Mouse (Mus musculus): Measurements from ENCODE around the gene Mtcl1. TPM values are rescaled to one million over a fixed set of nuclear protein-coding genes. Genes with fewer than 3 reads are reported as not detected.

The Mtcl1 gene
- polyA plus RNA-seq, 1 experiment from 2014 or later, result 17.5 TPM

- H3K4me3 ChIP-seq (ENCODE audit: low read depth, low read length), result no peak overlapping the region
- H3K4me2 ChIP-seq (ENCODE audit: low read length), result no peak overlapping the region
- no peak overlapping the region for H3K27ac ChIP-seq (ENCODE audit: low read depth, low read length)
- no peak overlapping the region for H3K9ac ChIP-seq (ENCODE audit: low read length)
- ATAC-seq (no peak), DNase-seq (ENCODE audit: low spot score) (no peak)
- H3K27me3 ChIP-seq (replicated peaks; ENCODE audit: control insufficient read depth, insufficient read depth, low read length), result no peaks in the 10 kb centered on the region
- peaks cover 6% of the 10 kb centered on the region; the same call in 1 of the 2 replicates for H3K4me1 ChIP-seq (ENCODE audit: control insufficient read depth, insufficient read depth, low read length)
- 93% methylated on average over 14 of the region's 14 CpGs for WGBS
- peaks cover 35% of the 10 kb centered on the region for H3K36me3 ChIP-seq (ENCODE audit: control insufficient read depth, insufficient read depth, low read length)
- no peaks in the 10 kb centered on the region for H3K9me3 ChIP-seq (replicated peaks; ENCODE audit: control insufficient read depth, low read length)
Observed at GRCm38 (mm10) chr17:66353907-66354306, 95.6 kb downstream of the Mtcl1 start.

GRCm38 (mm10) chr17:66352847-66353643 is 96.5 kb downstream of the Mtcl1 start:
- peaks cover 41% of the 10 kb centered on the region for H3K36me3 ChIP-seq (ENCODE audit: control insufficient read depth, insufficient read depth, low read length)
- WGBS, result 77% methylated on average over 20 of the region's 20 CpGs
- no peak overlapping the region for H3K4me3 ChIP-seq (ENCODE audit: low read depth, low read length)
- no peak overlapping the region; the same call in 1 of the 2 replicates for H3K27ac ChIP-seq (ENCODE audit: low read depth, low read length)
- no peaks in the 10 kb centered on the region for H3K27me3 ChIP-seq (replicated peaks; ENCODE audit: control insufficient read depth, insufficient read depth, low read length)
- peaks cover 4% of the 10 kb centered on the region; the same call in 1 of the 2 replicates for H3K4me1 ChIP-seq (ENCODE audit: control insufficient read depth, insufficient read depth, low read length)
- H3K4me2 ChIP-seq (ENCODE audit: low read length), result no peak overlapping the region
- no peak for ATAC-seq
- DNase-seq (ENCODE audit: low spot score), result no peak
- H3K9me3 ChIP-seq (replicated peaks; ENCODE audit: control insufficient read depth, low read length), result no peaks in the 10 kb centered on the region
- no peak overlapping the region for H3K9ac ChIP-seq (ENCODE audit: low read length)

GRCm38 (mm10) chr17:66352219-66352618 is 97.3 kb downstream of the Mtcl1 start:
- 84% methylated on average over 6 of the region's 6 CpGs for WGBS
- H3K36me3 ChIP-seq (ENCODE audit: control insufficient read depth, insufficient read depth, low read length), result peaks cover 44% of the 10 kb centered on the region
- H3K4me1 ChIP-seq (ENCODE audit: control insufficient read depth, insufficient read depth, low read length), result no peaks in the 10 kb centered on the region
- H3K9me3 ChIP-seq (replicated peaks; ENCODE audit: control insufficient read depth, low read length), result no peaks in the 10 kb centered on the region
- no peak for ATAC-seq
- no peaks in the 10 kb centered on the region for H3K27me3 ChIP-seq (replicated peaks; ENCODE audit: control insufficient read depth, insufficient read depth, low read length)
- H3K4me2 ChIP-seq (ENCODE audit: low read length), result no peak overlapping the region
- H3K27ac ChIP-seq (ENCODE audit: low read depth, low read length), result no peak overlapping the region
- no peak for DNase-seq (ENCODE audit: low spot score)
- no peak overlapping the region for H3K9ac ChIP-seq (ENCODE audit: low read length)
- H3K4me3 ChIP-seq (ENCODE audit: low read depth, low read length), result no peak overlapping the region

GRCm38 (mm10) chr17:66350689-66351088 is 98.9 kb downstream of the Mtcl1 start:
- Histone ChIP-seq H3K27ac (ENCODE audit: low read depth, low read length) (no peak overlapping the region), H3K36me3 (ENCODE audit: control insufficient read depth, insufficient read depth, low read length) (peaks cover 41% of the 10 kb centered on the region), H3K9me3 (replicated peaks; ENCODE audit: control insufficient read depth, low read length) (no peaks in the 10 kb centered on the region), H3K27me3 (replicated peaks; ENCODE audit: control insufficient read depth, insufficient read depth, low read length) (no peaks in the 10 kb centered on the region), H3K9ac (ENCODE audit: low read length) (no peak overlapping the region), H3K4me2 (ENCODE audit: low read length) (no peak overlapping the region), H3K4me3 (ENCODE audit: low read depth, low read length) (no peak overlapping the region), H3K4me1 (ENCODE audit: control insufficient read depth, insufficient read depth, low read length) (no peaks in the 10 kb centered on the region)
- ATAC-seq (no peak), DNase-seq (ENCODE audit: low spot score) (no peak)
- 93% methylated on average over 11 of the region's 11 CpGs for WGBS

GRCm38 (mm10) chr17:66350127-66350526 is 99.4 kb downstream of the Mtcl1 start:
- Histone ChIP-seq H3K4me1 (ENCODE audit: control insufficient read depth, insufficient read depth, low read length) (no peaks in the 10 kb centered on the region), H3K4me2 (ENCODE audit: low read length) (no peak overlapping the region), H3K27ac (ENCODE audit: low read depth, low read length) (no peak overlapping the region), H3K9me3 (replicated peaks; ENCODE audit: control insufficient read depth, low read length) (no peaks in the 10 kb centered on the region), H3K36me3 (ENCODE audit: control insufficient read depth, insufficient read depth, low read length) (peaks cover 41% of the 10 kb centered on the region), H3K27me3 (replicated peaks; ENCODE audit: control insufficient read depth, insufficient read depth, low read length) (no peaks in the 10 kb centered on the region), H3K9ac (ENCODE audit: low read length) (no peak overlapping the region), H3K4me3 (ENCODE audit: low read depth, low read length) (no peak overlapping the region)
- whole genome bisulfite sequencing, result 84% methylated on average over 15 of the region's 15 CpGs
- DNase-seq (ENCODE audit: low spot score), result peak; percentile 20
- ATAC-seq, result no peak

GRCm38 (mm10) chr17:66346378-66346777 is 103.2 kb downstream of the Mtcl1 start:
- Histone ChIP-seq H3K4me3 (ENCODE audit: low read depth, low read length) (no peak overlapping the region), H3K9ac (ENCODE audit: low read length) (no peak overlapping the region), H3K4me1 (ENCODE audit: control insufficient read depth, insufficient read depth, low read length) (no peaks in the 10 kb centered on the region), H3K4me2 (ENCODE audit: low read length) (no peak overlapping the region), H3K9me3 (replicated peaks; ENCODE audit: control insufficient read depth, low read length) (no peaks in the 10 kb centered on the region), H3K27me3 (replicated peaks; ENCODE audit: control insufficient read depth, insufficient read depth, low read length) (no peaks in the 10 kb centered on the region), H3K36me3 (ENCODE audit: control insufficient read depth, insufficient read depth, low read length) (peaks cover 57% of the 10 kb centered on the region), H3K27ac (ENCODE audit: low read depth, low read length) (no peak overlapping the region)
- DNase-seq (ENCODE audit: low spot score), result no peak
- 90% methylated on average over 11 of the region's 11 CpGs for WGBS
- no peak for ATAC-seq

GRCm38 (mm10) chr17:66345680-66346079 is 103.9 kb downstream of the Mtcl1 start:
- DNase-seq (ENCODE audit: low spot score) (peak; percentile 70), ATAC-seq (no peak; the same call in 1 of the 2 replicates)
- WGBS, result 75% methylated on average over 15 of the region's 15 CpGs
- no peak overlapping the region for H3K9ac ChIP-seq (ENCODE audit: low read length)
- no peaks in the 10 kb centered on the region for H3K9me3 ChIP-seq (replicated peaks; ENCODE audit: control insufficient read depth, low read length)
- no peak overlapping the region for H3K4me2 ChIP-seq (ENCODE audit: low read length)
- no peaks in the 10 kb centered on the region for H3K27me3 ChIP-seq (replicated peaks; ENCODE audit: control insufficient read depth, insufficient read depth, low read length)
- no peak overlapping the region for H3K27ac ChIP-seq (ENCODE audit: low read depth, low read length)
- no peaks in the 10 kb centered on the region for H3K4me1 ChIP-seq (ENCODE audit: control insufficient read depth, insufficient read depth, low read length)
- H3K36me3 ChIP-seq (ENCODE audit: control insufficient read depth, insufficient read depth, low read length), result peaks cover 56% of the 10 kb centered on the region
- H3K4me3 ChIP-seq (ENCODE audit: low read depth, low read length), result no peak overlapping the region

- no peak overlapping the region for H3K4me3 ChIP-seq (ENCODE audit: low read depth, low read length)
- peaks cover 52% of the 10 kb centered on the region for H3K36me3 ChIP-seq (ENCODE audit: control insufficient read depth, insufficient read depth, low read length)
- H3K4me1 ChIP-seq (ENCODE audit: control insufficient read depth, insufficient read depth, low read length), result no peaks in the 10 kb centered on the region
- 90% methylated on average over 18 of the region's 18 CpGs for WGBS
- no peak overlapping the region for H3K27ac ChIP-seq (ENCODE audit: low read depth, low read length)
- ATAC-seq (no peak), DNase-seq (ENCODE audit: low spot score) (no peak)
- H3K27me3 ChIP-seq (replicated peaks; ENCODE audit: control insufficient read depth, insufficient read depth, low read length), result no peaks in the 10 kb centered on the region
- no peak overlapping the region for H3K9ac ChIP-seq (ENCODE audit: low read length)
- H3K9me3 ChIP-seq (replicated peaks; ENCODE audit: control insufficient read depth, low read length), result no peaks in the 10 kb centered on the region
- no peak overlapping the region for H3K4me2 ChIP-seq (ENCODE audit: low read length)
Observed at GRCm38 (mm10) chr17:66342932-66343331, 106.6 kb downstream of the Mtcl1 start.

- Histone ChIP-seq H3K4me1 (ENCODE audit: control insufficient read depth, insufficient read depth, low read length) (no peaks in the 10 kb centered on the region), H3K4me2 (ENCODE audit: low read length) (no peak overlapping the region), H3K9ac (ENCODE audit: low read length) (no peak overlapping the region), H3K27me3 (replicated peaks; ENCODE audit: control insufficient read depth, insufficient read depth, low read length) (no peaks in the 10 kb centered on the region), H3K9me3 (replicated peaks; ENCODE audit: control insufficient read depth, low read length) (no peaks in the 10 kb centered on the region), H3K36me3 (ENCODE audit: control insufficient read depth, insufficient read depth, low read length) (peaks cover 52% of the 10 kb centered on the region), H3K27ac (ENCODE audit: low read depth, low read length) (no peak overlapping the region), H3K4me3 (ENCODE audit: low read depth, low read length) (no peak overlapping the region)
- ATAC-seq (no peak), DNase-seq (ENCODE audit: low spot score) (no peak)
- 93% methylated on average over 6 of the region's 6 CpGs for WGBS
Observed at GRCm38 (mm10) chr17:66341670-66342069, 107.9 kb downstream of the Mtcl1 start.
